Mouse (Mus musculus) B cell, adult 2 months (primary cell): ENCODE measurements around the gene Pnpla5.
"Not testable (repeated sequence)": the region's sequence is repeated elsewhere in the genome, so short reads cannot be mapped to it uniquely, and the experiment has no call there.

Source experiments
- DNase-seq, 2 experiments: peaks; one replicate each; pipeline ENCODE4 v3.0.0; 2022

Pnpla5 gene

DNA sequence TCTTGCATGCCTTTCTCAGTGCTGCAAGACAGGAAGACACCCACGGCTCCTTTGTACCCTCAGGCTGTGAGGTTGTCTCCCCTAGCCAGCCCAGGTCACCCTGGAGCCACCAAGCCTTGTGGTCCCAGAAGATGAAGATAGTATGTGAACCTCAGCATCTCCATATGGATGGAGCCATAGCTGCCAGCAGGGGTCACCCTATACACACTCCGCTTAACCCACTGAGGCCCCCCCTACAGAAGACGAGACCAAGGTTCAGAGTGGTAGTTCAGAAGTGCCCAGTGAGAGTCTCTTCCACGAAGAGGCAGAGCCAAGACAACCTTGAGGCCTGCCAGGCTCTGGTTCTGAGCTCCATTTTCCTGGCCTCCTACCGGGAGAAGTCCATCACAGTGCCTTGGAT, 7.2 kb downstream of the Pnpla5 start:
- no peak for DNase-seq

DNA sequence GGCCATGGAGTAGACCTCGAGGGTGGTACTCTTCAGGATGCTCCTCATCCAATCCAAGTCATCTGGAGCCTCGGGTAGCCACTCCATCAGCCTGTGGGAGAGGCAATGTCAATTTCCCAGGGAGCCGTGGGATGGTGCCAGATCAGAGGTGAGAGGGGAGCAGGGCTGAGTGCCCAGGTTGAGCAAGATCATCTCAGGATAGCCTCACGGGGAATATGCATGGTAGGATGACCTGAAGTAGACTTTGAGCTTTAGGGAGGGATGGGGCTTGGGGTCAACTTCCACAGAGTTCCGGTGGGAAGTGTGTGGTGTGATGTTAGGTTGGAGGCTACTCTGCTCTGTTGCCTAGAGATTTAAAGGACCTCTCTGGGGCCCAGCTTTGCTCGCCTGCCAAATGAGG, 9.1 kb downstream of the Pnpla5 start:
- DNase-seq, result no peak

DNA sequence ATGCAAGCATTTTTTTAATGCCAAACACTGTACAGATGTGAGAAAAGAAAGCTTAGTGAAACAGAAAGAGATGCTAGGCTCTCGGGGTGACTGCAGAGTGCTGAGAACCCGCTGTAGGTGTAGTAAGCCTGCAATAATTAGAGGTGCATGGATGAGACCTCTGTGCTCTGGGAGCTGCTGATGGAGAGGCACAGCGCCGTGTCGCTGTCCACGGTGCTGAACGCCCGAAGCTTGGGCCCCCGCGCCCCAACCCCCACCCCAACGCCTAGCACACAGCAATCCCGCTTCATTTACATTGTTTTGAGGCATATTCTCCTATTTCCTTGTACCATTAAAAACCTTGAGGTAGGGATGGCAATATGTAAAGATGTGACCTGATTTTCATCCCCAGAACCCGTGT, 14.1 kb downstream of the Pnpla5 start:
- DNase-seq, result peak in 1 of 2 experiments; percentile 3

DNA sequence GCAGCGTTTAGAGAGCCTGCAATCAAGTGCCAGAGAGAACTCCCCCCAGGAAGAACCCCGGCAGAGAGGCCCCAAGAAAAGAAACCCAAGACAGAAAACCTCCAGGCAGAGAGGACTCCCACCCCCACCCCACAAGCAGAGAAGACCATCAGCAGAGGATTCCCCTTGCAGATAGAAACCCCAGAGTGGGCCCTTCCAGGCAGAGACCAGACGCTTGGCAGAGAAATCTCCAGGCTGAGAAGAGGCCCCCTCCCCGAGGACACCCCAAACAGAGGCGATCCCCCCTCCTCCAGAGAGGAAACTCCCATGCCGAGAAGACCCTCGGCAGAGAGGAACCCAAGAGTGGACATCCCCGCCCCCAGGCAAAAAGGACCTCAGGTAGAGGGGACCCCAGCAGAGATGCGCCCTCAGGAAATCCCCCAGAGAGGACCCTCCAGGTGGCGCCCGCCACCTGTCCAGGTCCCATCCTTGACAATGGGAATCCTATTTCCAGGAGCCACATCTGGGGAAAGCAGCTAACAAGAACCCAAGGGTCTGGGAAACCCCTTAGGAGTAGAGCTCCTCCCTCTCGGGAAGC, 17.0 kb downstream of the Pnpla5 start:
- DNase-seq, result no peak

DNA sequence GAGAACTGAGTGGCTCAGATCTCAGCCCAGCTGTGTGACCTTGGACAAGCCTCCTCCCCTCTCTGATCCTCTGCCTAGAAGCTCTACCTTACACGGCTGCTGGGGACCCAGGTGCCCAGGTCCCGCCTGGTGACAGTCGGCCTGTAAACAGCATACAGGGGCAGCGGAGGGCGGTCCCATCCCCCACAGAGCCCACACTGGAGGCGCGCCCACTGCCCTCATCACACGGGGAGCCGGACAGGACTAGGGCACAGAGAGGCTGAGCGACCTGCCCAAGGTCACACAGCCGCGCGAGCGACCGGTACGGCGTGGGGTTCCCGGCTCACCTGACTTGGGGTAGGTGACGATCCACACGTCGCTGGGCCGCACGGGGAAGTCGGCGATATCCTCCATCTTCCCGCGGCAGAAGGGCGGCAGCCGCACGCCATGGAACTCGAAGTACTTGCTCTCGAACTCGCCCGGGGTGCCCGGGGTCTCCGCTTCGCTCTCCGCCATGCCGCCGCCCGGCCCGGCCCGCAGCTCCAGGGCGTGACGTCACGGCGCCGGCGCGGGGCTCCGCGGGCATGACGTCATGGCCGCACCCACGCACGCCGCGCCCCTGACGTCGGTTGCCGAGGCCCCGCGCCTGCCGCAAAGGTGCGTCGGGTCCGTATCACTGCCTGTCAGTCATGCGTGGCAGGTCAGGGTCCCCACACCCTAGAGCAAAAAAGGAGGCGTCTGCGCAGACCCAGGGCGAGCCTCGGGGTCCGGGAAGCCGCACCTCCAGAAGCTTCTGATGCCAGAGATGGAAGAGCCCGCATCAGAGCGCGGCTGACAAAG, 17.7 kb downstream of the Pnpla5 start, which contains the start of gene Sult4a1:
Gene Sult4a1 (minus strand): TSS at position 650 of the 819 bp plus-strand sequence.
- DNase-seq, result no peak

DNA sequence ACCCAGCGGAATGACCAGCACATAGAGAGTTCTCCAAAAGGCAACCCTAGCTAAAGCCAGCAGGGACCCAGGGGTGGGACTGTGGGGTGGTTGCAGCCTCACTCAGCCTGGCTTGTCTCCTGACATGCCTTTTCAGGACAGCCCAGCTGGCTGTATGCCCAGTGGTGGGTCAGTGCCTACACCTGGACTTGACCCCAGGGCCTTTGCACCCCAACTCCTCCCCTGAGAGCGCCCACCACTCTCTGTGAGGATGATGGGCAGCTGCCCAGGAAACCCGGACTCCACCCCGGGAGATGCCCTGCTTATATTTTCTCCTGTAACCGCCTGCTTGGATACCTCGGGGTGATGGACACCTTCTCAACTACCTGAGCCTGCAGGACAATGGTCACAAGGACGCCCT, 18.3 kb downstream of the Pnpla5 start:
- no peak for DNase-seq

DNA sequence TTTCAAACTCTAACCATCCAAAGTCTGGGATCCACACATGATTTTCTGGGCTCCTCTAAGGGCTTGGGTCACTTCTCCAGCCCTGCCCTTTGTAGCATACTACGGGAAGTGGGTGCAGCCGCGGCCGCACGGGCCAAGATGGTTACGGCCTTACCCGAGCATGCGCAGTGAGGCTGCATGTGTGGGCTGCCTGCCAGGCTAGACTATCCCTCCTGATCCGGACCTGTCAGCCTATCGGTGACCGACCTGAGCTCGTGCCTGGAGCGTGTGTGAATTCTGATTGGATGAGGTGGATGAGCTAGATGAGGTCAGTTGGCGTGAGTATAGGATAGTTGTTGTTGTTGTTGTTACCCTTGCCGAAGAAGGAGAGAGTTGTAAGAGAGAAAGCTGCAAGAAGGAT, 25.4 kb downstream of the Pnpla5 start:
- not testable (repeated sequence) for DNase-seq

DNA sequence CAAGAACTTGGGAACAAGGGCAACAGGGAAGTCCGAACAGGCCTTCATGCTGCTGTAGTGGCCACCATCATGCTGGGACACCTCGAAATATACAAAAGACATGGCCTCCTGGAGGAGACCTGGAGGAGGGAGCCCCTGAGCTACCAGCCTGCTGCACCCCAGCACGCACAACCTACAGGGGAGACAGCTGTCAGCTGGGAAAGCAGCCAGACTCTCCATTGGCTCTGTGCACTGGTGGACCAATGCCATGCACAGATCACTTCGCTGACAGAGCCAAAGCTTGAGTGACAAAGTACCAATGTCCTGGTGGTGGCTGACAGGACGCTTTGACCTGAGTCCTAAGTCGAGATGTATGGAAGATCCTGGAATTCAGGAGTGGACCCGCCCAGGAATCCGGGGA, 26.9 kb downstream of the Pnpla5 start:
- DNase-seq, result no peak

DNA sequence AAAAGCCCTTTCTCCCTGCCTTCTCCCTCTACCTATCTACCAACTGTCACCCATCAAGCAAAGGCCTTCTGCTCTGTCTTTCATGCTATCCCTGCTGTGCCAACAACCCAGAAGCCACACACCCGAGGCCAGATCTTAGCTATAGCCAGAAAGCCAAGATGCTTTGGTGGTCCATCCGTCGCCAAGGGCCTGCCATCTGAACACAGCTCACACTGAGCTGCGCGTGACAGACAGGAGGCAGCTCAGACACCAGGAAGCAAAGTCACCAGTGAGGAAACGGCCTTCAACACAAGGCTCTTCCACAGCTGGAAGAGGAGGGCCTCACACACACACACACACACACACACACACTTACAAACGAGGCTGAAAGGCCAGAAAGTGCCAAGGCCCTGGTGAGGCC, 28.1 kb downstream of the Pnpla5 start:
- no peak for DNase-seq

DNA sequence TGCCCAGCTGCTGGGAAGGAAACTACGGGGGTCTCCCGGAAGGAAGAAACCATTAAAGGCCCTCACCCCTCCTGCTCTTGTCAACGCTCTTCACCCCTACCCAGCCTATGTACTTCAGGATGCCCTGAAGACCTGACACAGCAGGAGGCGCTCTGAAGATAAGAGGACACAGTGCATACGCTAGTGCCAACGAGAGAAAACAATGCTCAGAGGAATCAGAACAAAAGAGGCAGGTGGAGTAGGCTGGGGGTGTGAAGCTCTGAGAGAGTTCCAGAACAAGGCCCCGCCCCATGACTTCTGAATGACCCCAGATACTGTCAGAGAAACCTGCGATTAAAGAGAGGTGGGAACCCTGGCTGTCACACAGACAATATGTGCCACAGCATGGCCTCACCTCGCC, 36.2 kb downstream of the Pnpla5 start:
- no peak for DNase-seq

DNA sequence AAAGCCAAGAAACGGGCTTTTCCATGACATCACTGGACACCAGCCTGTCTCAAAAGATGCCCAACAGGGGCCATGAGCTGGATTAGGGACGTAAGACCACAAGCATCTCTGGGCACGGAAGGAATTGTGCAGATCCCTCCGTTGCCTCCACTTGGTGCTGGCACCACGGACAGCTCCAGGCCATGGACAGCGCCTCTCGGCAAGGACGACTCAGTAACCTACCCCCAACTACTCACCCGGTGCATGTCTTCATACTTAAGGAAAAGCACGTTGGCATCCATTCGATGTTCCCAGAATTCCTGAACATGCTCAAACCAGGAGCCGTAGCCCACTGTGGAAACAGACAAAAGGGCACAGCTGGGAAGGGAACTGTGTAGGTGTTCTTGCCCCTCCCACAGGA, 36.6 kb downstream of the Pnpla5 start:
- DNase-seq, result no peak

DNA sequence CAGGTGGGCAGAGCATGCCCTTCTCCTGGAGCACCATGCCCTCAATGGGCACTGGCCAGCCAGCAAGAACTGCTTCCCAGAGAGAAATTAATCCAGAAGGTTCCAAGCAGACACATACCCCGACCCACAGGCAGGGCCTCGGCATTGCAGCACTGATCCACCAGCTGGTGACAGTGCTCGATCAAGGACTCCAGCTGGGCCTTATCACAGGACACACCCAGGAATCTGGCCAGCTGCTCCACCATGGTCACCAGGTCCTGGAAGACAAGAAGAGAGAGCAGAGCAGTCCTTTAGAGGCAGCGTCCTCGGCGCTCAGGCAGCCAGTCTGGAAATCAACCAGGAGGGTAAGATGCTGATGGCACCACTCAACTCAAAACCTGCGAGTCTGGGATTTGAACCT, 42.9 kb downstream of the Pnpla5 start:
- no peak for DNase-seq

DNA sequence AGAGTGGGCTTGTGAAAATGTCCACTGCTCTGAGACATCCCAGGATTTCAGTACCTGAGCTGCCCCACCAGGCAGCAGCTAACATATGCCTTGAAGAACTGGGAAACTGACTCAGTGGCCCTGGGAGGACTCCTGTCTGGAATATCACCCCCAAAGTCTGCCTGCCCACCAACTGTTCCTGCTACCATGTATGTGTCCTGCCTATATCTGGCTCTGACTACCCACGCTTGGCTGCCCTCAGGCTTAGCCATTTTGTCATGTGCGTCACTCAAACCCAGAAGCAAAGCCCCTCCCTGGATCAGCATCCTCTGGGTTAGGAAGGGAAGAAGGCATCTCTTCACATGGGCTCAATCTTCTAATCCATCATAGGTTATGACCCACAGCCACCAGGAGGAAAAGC, 43.5 kb downstream of the Pnpla5 start:
- no peak for DNase-seq

DNA sequence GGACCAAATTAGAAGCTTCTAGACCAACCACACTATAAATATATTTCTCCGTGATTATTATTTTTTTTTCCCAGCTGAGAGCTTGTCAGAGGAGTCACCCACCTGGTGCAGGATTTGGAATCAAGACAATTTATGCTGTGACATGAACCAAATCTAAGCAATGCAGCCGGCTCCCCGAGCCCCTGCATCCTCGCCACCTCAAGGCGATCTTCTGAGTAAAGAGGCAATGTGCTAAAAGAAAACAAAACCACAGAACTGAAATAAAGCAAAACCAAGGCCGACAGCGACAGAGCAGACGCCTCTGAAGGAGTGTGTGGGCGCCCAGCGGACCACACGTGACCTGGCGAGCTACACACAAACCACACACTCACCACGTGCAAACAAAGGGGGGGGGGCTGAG, 44.3 kb downstream of the Pnpla5 start:
- DNase-seq, result no peak

DNA sequence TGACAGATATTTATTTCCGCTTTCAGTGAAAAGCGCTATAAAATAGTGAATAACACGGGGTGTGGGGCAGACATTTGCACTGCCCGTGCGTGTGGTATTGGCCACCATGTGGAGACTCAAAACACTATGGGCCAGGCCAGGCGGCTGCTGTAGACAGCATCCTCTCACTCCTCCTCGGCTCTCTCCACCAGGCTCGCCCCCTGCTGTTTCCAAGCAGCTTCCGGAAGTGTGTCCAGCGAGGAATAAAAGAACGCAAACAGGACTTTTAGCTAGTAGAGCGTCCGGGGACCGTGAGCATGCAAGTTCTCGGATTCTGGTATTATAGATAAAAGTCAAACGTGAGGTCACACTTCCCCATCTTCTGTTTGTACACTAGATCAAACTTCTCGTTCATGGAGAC, 45.8 kb downstream of the Pnpla5 start:
- no peak for DNase-seq

DNA sequence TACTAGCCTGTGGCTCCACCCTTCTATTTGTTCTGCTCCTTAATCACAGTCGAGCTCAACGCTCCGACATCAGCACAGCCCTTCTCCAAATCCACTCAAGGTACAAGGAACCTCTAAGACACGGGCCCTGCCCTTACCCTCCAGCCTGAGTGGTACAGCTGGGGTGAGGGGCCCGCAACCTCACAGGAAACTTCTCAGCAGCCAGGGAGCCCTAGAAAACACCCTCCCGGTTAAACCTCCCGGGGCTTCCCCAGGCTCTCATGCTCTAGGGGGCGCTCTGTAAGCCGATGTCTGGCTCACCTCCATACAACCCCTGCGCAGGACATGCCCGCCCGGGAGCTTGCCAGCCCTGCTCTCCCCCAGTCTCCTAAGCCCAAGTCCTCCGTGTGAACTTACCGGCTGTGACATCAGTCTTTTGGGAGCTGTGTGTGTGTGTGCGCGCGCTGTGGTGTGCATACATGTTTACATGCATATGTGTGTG, 48.2 kb downstream of the Pnpla5 start:
- DNase-seq, result peak in 1 of 2 experiments; percentile 19

DNA sequence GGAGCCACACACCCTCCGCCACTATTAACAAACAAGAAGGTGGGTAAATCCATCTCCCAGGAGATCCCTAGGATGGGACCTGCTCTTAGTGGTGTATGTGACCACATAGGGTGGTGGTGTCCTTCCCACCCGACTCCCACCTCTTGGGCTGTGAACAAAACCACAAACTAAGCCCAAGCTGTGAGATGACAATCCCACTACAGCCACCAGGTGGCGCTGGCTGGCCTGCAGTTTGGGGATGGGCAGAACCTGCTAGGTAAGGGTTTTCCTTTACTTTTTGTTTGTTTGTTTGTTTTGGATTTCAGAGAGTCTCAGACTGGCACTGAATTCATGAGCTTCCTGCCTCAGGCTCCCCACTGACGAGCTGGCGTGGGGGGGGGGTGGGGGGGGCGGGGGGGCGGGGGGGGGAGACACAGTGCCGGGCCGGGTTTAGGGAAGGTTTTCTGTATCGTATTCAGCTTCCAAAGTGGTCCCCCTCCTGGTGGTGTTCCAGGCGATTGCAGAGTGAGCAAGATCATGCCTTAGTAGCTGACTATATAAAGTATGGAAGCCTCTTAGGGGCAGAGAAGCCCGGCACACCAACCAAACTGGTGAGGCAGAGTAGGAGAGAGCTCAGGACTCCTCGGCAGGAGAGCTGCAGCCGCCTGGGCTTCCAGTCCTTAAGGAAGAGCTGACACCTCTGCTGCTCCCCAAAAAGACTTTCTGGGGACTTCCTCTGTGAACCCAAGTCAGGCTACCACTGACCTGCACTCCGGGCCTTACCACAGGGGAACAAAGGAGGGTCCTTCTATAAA, 48.9 kb downstream of the Pnpla5 start:
- DNase-seq, result peak; percentile 64 to 66

DNA sequence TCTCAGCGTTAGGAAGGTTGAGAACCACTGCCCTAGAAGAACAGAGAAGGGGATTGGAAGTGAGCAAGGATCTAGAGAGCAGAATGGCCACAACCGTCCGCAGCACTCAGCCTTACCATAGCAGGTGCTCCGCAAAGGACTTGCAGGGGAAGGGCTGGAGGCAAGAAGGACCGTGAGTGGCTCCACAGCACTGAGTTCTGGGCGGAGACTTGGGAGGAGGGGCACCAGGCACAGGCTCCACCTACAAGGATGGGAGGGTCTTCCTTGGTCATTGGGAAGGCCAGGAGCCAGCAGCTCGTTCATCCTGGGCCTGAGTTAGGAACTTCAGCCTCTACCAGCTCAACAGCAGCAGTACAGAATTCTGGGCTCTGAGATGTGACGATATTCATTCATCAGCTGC, 49.9 kb downstream of the Pnpla5 start:
- DNase-seq, result no peak

DNA sequence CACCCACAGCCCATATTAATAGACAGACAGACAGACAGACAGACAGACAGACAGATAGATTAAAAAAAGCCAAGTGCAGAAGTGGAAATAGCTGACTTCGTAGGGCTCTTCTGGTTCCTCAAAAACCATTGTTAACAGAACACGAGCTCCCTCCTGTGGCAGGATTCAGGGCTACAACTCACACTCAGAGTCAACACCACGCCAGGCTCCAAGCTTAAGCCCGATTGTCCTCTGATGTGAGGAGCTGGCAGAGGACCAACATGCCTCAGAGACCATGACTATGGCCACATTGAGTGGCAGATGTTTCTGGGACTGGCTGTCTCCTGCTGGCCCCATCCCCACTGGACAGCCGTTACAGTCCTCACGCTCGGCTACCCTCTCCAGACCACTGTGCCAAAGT, 50.7 kb downstream of the Pnpla5 start:
- peak; percentile 43 to 56 for DNase-seq

DNA sequence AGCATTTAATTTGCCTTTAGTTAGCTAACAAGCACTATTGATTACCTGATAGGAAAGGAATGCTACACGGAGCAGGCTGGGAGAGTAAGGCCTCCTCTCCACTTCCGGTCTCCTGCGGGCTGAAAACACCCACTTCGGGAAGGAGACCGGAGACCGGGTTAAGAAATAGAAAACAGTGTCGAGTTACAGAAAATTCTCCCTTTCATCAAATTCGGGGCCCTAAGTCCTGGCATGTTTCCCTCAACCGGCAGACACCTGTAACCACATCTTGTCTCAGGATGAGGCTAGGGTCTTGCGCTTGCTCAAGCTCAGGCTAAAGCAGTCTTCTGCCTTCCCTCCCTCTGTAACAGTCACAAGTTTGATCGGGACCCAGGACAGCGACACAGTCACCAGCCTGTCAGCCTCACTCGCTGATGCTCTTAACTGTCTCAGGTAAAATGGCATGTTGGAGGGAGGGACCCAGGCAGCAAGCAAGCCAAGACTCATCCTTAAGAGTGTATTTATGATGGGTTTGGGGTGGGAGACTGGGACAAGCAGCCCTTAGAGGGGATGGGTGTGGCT, 52.8 kb downstream of the Pnpla5 start:
- no peak for DNase-seq

DNA sequence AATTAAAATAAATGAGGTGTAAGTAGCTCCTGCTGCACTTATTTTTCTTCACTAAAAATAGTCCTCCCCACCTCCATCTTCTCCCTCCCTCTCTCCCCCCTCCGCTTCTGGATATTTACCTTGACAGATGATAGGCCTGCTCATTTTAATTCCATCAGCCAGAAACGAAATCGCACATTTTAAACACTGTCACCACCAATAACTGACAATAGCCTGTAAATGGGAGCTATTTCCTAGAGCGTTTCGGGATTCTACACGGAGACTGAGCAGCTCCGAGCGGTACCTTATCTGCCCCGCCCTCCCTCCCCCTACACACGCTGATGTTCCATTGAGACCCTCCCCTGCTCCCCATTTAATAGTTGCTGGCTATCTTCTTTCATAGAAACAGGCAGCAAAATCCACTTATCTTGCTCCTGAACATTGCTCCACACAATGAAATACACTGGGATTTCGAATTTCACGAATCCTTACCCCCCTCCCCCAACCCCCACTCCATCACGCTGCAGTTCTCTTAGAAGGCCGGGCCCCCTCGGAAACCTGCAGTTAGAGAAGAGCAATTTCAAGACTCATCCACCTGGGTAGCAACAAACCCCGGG, 53.4 kb downstream of the Pnpla5 start:
- DNase-seq, result no peak

DNA sequence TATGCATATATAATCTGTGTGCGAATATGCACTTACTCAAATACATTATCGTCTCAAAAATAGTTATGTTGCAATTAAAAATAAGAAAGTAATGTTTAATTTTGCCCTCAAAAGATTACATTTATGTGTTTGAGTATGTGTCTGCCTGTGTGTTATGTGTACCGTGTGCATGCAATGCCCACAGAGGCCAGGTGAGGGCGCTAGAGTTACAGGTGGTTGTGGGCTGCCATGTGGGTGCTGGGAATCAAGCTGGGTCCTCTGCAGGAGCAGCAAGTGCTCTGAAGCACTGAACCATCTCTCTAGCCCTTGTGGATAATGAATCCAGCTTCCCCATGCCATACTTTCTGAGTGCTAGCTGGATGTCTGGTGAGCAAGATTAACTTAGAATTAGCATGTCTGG, 57.3 kb downstream of the Pnpla5 start:
- DNase-seq, result no peak

DNA sequence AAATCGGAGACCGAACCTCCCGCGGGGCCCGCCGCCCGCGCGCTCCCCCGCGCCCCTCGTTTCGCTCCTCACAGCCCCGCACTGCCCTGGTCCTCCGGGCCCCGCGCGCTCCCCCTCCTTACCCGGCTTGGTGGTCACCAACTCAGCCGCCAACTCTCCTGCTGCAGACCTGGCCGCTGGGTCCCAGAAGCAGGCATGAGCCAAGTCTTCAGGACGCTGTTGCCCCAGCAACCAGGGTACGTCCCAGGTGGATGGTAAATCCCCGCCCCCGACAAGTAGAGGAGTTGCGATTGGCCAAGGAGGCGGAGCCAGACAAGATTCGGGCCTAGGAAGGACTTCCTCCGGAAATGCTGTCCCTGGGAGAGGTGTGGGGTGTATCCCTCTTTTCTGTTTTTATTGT, 57.8 kb downstream of the Pnpla5 start, which contains the start of gene Efcab6:
Gene Efcab6 (minus strand): TSS at position 240 of the 400 bp plus-strand sequence.
- no peak for DNase-seq
